Mouse (Mus musculus) thymus, adult 2 months (tissue): ENCODE results near the gene Pramef12. TPM values are rescaled to one million over a fixed set of nuclear protein-coding genes. Genes with fewer than 3 reads are reported as not detected.

ENCODE experiments used
- DNase-seq: peaks from one replicate; pipeline ENCODE4 v3.0.0; 2021
- H3K27ac ChIP-seq: fragments of 200-500 bp; 2 replicates; pipeline ENCODE4 v1.5.1; 2012; ENCODE audit warnings: low read length, control low read depth; ENCODE audit not compliant: control insufficient read depth, insufficient read depth
- H3K27me3 ChIP-seq: fragments of 200-500 bp; 2 replicates; pipeline ENCODE4 v1.6.1; 2012; ENCODE audit warnings: mild to moderate bottlenecking, low read length, moderate library complexity, mixed read lengths; ENCODE audit not compliant: control insufficient read depth, insufficient read depth
- H3K36me3 ChIP-seq: fragments of 200-500 bp; 2 replicates; pipeline ENCODE4 v1.6.1; 2012; ENCODE audit warnings: mild to moderate bottlenecking, low read length, moderate library complexity; ENCODE audit not compliant: control insufficient read depth, insufficient read depth
- H3K4me1 ChIP-seq: fragments of 200-500 bp; replicated peaks from 2 replicates; pipeline ENCODE4 v1.6.1; 2012; ENCODE audit warnings: low read length; ENCODE audit not compliant: control insufficient read depth, insufficient read depth
- H3K4me3 ChIP-seq: fragments of 200-500 bp; 2 replicates; pipeline ENCODE4 v1.5.1; 2012; ENCODE audit warnings: mild to moderate bottlenecking, low read length, control low read depth, moderate library complexity; ENCODE audit not compliant: control insufficient read depth, insufficient read depth
- CTCF ChIP-seq: fragments of 200-500 bp; IDR thresholded peaks from 2 replicates; pipeline ENCODE4 v1.5.1; 2012; ENCODE audit warnings: mild to moderate bottlenecking, control low read depth, low read length, moderate library complexity, borderline replicate concordance; ENCODE audit not compliant: control insufficient read depth, poor library complexity, insufficient read depth; ENCODE audit errors: extremely low read depth
- POLR2A ChIP-seq: fragments of 200-500 bp; IDR thresholded peaks from 2 replicates; pipeline ENCODE4 v1.6.1; 2012; ENCODE audit warnings: mild to moderate bottlenecking, low read length, control low read depth, moderate library complexity; ENCODE audit not compliant: control insufficient read depth, poor library complexity, insufficient read depth; ENCODE audit errors: extremely low read depth
- WGBS: fragments of 180-500 bp; shearing (Covaris S2); methylation state at CpG from one replicate; pipeline ENCODE4 v1.1.7; 2018; 5-methylcytosine and 5-hydroxymethylcytosine counted together
- polyA plus RNA-seq: library from polyadenylated mRNA; depleted of rRNA; stranded (reverse); fragments of >200 nt; gene quantifications from 2 replicates; pipeline ENCODE4 v1.2.3, GENCODE M21; 2012; rRNA removed

The Pramef12 gene
- 0.08 and 0.55 TPM in 2 replicates for polyA plus RNA-seq

DNA sequence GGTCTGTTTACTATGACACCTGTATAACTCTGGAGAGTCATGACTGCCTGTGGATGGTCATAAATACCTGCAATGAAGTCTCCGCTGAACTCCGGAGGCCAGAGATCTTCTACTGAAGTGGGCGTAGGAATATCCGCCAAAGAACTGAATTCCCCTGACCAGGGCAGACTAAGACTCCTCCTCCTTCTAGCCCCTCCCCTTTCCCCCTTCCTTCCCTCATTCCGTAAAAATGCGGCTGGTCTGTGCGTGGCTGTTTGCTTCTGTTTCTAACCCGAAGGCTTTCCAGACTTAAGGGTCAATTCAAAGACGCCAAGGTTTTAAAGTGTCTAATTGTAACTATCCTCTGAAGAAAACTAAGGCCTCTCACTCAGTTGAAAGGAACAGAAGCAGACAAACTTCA, at the start of gene Pramef12:
TSS of gene Pramef12 (minus strand) at position 175 of the 400 bp plus-strand sequence.
- Histone ChIP-seq H3K4me3 (no peak within 1 kb of the TSS), H3K4me1 (0 out of 2 replicates have a peak, but pooled peaks cover 3% of the 10 kb centered on the region), H3K36me3 (no peaks in the 10 kb centered on the region), H3K27me3 (no peaks in the 10 kb centered on the region), H3K27ac (no peak within 1 kb of the TSS)
- no peak for DNase-seq
- 94% methylated on average over 9 of the region's 9 CpGs for whole genome bisulfite sequencing
- TF ChIP-seq POLR2A, result no peak
- no peak for TF ChIP-seq CTCF

DNA sequence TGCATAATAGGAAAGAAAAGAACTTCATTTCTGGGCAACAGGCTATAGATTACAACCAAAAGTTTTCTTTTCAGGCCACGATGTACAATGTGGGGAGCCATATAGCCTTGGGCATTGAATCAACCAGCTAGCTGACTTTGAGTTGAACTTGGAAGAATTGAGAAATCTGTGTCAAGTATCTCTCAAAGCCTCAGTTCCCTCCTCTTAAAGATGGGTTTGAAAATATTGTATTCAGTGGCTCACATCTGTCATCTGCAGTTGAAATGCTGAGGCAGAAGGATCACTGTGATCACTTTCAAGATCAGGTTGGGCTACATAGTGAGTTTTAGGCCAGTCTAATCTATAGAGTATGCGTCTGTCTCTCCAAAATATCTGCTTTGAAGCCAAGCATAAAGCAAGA, 45.0 kb upstream of the Pramef12 start, which contains the start of gene Gm9944:
TSS of gene Gm9944 (minus strand) at position 101 of the 400 bp plus-strand sequence.
- WGBS, result 88% methylated on average over 2 of the region's 2 CpGs
- H3K4me1 ChIP-seq, result no peaks in the 10 kb centered on the region
- no peak within 1 kb of the TSS for H3K27ac ChIP-seq
- DNase-seq, result no peak
- TF ChIP-seq POLR2A, result no peak
- no peak for TF ChIP-seq CTCF
- no peaks in the 10 kb centered on the region for H3K36me3 ChIP-seq
- no peak within 1 kb of the TSS for H3K4me3 ChIP-seq
- H3K27me3 ChIP-seq, result no peaks in the 10 kb centered on the region

- no peak for TF ChIP-seq CTCF
- 74% methylated on average over 2 of the region's 2 CpGs for WGBS
- Histone ChIP-seq H3K27ac (no peak overlapping the region), H3K36me3 (no peaks in the 10 kb centered on the region), H3K27me3 (no peaks in the 10 kb centered on the region), H3K4me1 (no peaks in the 10 kb centered on the region), H3K4me3 (no peak overlapping the region)
- DNase-seq, result no peak
Observed at GRCm38 (mm10) chr4:144448546-144448945, 40.3 kb upstream of the Pramef12 start.

- Histone ChIP-seq H3K36me3 (no peaks in the 10 kb centered on the region), H3K27me3 (no peaks in the 10 kb centered on the region), H3K27ac (no peak overlapping the region), H3K4me3 (no peak overlapping the region), H3K4me1 (no peaks in the 10 kb centered on the region)
- no peak for DNase-seq
- WGBS, result 91% methylated on average over 1 of the region's 1 CpGs
- TF ChIP-seq CTCF (no peak), POLR2A (no peak)
Observed at GRCm38 (mm10) chr4:144441582-144441981, 33.3 kb upstream of the Pramef12 start.

DNA sequence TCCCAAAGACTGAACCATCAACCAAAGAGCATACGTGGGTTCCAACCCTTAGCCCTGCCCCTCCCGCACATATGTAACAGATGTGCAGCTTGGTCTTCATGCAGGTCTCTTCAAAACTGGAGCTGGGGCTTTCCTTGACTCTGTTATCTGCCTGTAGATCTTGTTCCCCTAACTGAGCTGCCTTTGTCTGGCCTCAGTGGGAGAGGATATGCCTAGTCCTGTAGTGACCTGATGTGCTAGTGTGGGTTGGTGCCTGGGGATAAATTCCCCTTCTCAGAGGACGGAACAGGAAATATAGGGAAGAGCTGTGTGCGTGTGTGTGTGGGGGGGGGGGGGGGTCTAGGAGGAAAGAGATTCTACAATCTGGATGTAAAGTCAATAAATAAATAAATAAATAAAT, 32.8 kb upstream of the Pramef12 start:
- 90% methylated on average over 4 of the region's 4 CpGs for WGBS
- Histone ChIP-seq H3K27ac (no peak overlapping the region), H3K36me3 (no peaks in the 10 kb centered on the region), H3K27me3 (no peaks in the 10 kb centered on the region), H3K4me1 (no peaks in the 10 kb centered on the region), H3K4me3 (no peak overlapping the region)
- DNase-seq, result no peak
- TF ChIP-seq POLR2A (no peak), CTCF (no peak)

DNA sequence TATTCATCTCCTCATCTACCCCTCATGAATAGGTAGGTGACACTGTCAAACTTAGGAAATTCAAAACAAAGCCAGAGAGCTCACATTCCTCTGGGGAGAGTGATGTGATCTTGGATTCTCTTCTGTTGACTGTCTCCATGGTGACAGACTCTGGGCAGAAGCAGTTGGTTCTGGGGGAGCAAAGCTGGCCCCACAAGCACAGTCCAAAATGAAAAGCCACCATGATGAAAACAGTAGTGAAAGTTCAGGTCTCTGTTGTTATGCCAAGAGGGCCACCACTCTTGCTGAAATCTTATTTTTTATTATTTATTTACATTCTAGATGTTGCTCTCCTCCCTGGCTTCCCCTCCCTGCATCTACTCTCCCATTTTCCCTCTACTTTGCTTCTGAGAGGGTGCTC, 30.4 kb upstream of the Pramef12 start, which contains the start of gene 1700012P22Rik:
TSS of gene 1700012P22Rik (minus strand) at position 101 of the 400 bp plus-strand sequence.
- no peaks in the 10 kb centered on the region for H3K27me3 ChIP-seq
- H3K4me3 ChIP-seq, result no peak within 1 kb of the TSS
- TF ChIP-seq POLR2A (no peak), CTCF (no peak)
- no peak within 1 kb of the TSS for H3K27ac ChIP-seq
- H3K36me3 ChIP-seq, result no peaks in the 10 kb centered on the region
- DNase-seq, result no peak
- H3K4me1 ChIP-seq, result no peaks in the 10 kb centered on the region

DNA sequence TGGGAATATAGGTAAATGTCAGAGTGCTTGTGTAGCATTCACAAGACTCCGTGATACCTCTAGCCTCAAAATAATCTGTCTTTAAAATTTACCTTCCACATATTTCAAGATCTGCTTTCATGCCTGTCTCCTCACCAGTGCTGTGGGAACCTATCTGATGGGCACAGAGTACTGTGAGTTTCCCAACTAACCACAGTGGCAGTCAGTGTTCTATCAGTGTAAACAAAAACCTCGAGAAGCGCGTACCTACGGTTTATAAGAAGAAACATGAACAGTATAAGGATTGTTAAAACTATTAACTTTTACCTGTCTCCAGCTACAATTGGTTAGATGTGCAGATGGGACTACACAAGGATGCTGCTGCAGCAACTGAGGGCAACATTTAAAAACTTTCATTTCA, 25.0 kb upstream of the Pramef12 start:
- H3K4me1 ChIP-seq, result no peaks in the 10 kb centered on the region
- H3K27ac ChIP-seq, result no peak overlapping the region
- no peaks in the 10 kb centered on the region for H3K27me3 ChIP-seq
- 87% methylated on average over 5 of the region's 5 CpGs for WGBS
- TF ChIP-seq CTCF (no peak), POLR2A (no peak)
- DNase-seq, result no peak
- no peaks in the 10 kb centered on the region for H3K36me3 ChIP-seq
- H3K4me3 ChIP-seq, result no peak overlapping the region
